Mouse (Mus musculus) limb, embryonic 10.5 days (tissue): ENCODE results near the gene Gm4175. TPM values are rescaled to one million over a fixed set of nuclear protein-coding genes. Genes with fewer than 3 reads are reported as not detected.
"Not testable (repeated sequence)": the region's sequence is repeated elsewhere in the genome, so short reads cannot be mapped to it uniquely, and the experiment has no call there.

Experiments used
- DNase-seq: peaks from one replicate; pipeline ENCODE4 v3.0.0-alpha.2; 2017; ENCODE audit warnings: low spot score
- H3K27ac ChIP-seq: fragments of 300-500 bp; sonication (generic); 2 replicates; pipeline ENCODE4 v1.5.1; 2016; ENCODE audit warnings: mild to moderate bottlenecking
- H3K27me3 ChIP-seq: fragments of 300-500 bp; sonication (generic); 2 replicates; pipeline ENCODE4 v1.6.1; 2016; ENCODE audit warnings: low read depth, mild to moderate bottlenecking; ENCODE audit not compliant: poor library complexity, severe bottlenecking
- H3K36me3 ChIP-seq: fragments of 300-500 bp; sonication (generic); 2 replicates; pipeline ENCODE4 v1.6.1; 2016; ENCODE audit warnings: mild to moderate bottlenecking, moderate library complexity
- H3K4me1 ChIP-seq: fragments of 300-500 bp; sonication (generic); 2 replicates; pipeline ENCODE4 v1.6.1; 2016
- H3K4me3 ChIP-seq: fragments of 300-500 bp; sonication (generic); 2 replicates; pipeline ENCODE4 v1.5.1; 2016; ENCODE audit warnings: mild to moderate bottlenecking, moderate library complexity
- H3K9me3 ChIP-seq: fragments of 300-500 bp; sonication (generic); replicated peaks from 2 replicates; pipeline ENCODE4 v1.6.1; 2016; ENCODE audit warnings: mild to moderate bottlenecking
- WGBS: fragments of 180-500 bp; shearing (Covaris S2); methylation state at CpG from one replicate; pipeline ENCODE4 v1.1.7; 2016; 5-methylcytosine and 5-hydroxymethylcytosine counted together
- polyA plus RNA-seq: library from polyadenylated mRNA; unstranded; fragments of >200 nt; fragmentation: Nextera tagmentation; extraction: Ambion mirVana; gene quantifications from 2 replicates; pipeline ENCODE4 v1.2.1, GENCODE M21; 2016

The Gm4175 gene
- not detected in 2 replicates for polyA plus RNA-seq

DNA sequence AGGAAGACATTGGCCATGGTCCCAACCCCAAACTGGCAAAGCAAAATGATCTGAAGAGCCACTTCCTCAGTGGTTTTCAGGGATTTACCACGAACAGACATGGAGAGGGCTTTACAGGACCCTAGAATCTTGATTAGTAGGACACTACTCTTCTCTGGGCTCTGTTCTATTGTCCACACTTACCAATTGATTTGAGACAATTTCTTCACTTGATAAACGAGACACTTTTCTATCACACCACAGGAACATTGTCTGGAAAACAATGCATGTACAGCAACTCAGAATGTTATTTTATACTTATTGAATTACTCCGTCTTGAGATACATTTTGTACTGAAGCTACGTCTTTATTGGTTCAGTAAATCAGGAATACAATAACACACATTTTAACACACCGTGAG, at the start of gene Gm4175:
Gene Gm4175 (minus strand): TSS at position 101 of the 400 bp plus-strand sequence.
- H3K4me1 ChIP-seq, H3K27ac ChIP-seq, H3K27me3 ChIP-seq, H3K4me3 ChIP-seq, H3K36me3 ChIP-seq, H3K9me3 ChIP-seq, DNase-seq: not testable (repeated sequence)
- WGBS: no CpG with 5 or more reads among the region's 5 CpGs

DNA sequence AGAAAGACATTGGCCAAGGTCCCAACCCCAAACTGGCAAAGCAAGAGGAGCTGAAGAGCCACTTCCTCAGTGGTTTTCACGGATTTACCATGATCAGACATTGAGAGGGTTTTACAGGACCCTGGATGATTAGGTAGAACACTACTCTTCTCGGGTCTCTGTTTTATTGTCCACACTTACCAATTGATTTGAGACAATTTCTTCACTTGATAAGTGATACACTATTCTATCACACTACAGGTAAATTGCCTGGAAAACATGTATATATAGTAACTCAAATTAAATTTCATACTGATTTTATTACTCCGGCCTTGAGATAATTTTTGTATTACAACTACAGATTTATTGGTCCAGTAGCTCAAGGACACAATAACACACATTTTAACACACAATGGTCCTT, 35.4 kb upstream of the Gm4175 start, which contains the start of gene Gm4177:
Gene Gm4177 (minus strand): TSS at position 101 of the 400 bp plus-strand sequence.
- not testable (repeated sequence) for H3K4me3 ChIP-seq, H3K36me3 ChIP-seq, H3K27ac ChIP-seq, H3K4me1 ChIP-seq, H3K9me3 ChIP-seq, DNase-seq, H3K27me3 ChIP-seq
- WGBS: no CpG with 5 or more reads among the region's 3 CpGs

Other genes with a start within 250 kb of the Gm4175 start
- not detected in 2 replicates for gene Vmn1r130, start 249.7 kb downstream of the Gm4175 start, polyA plus RNA-seq
- gene Vmn1r131, start 215.4 kb downstream of the Gm4175 start, polyA plus RNA-seq: not detected in 2 replicates
- gene Vmn1r132, start 147.4 kb downstream of the Gm4175 start, polyA plus RNA-seq: not detected in 2 replicates
- not detected in 2 replicates for gene Gm4177, start 35.3 kb upstream of the Gm4175 start, polyA plus RNA-seq
- gene Vmn1r135, start 70.9 kb upstream of the Gm4175 start, polyA plus RNA-seq: not detected in 2 replicates
- not detected in 2 replicates for gene Gm5725, start 82.8 kb upstream of the Gm4175 start, polyA plus RNA-seq
- not detected in 2 replicates for gene Gm5891, start 159.8 kb upstream of the Gm4175 start, polyA plus RNA-seq
- gene Vmn1r137, start 233.1 kb upstream of the Gm4175 start, polyA plus RNA-seq: not detected in 2 replicates